Mouse (Mus musculus) gastrocnemius, postnatal 10 days (tissue): Measurements from ENCODE around the gene Sh3gl2. TPM values are rescaled to one million over a fixed set of nuclear protein-coding genes. Genes with fewer than 3 reads are reported as not detected.

Source experiments
- DNase-seq: peaks from one replicate; pipeline ENCODE4 v3.0.0; 2021; ENCODE audit warnings: mixed read lengths
- total RNA-seq, 2 experiments: library from RNA; stranded (reverse); gene quantifications; 2 replicates each; pipeline ENCODE4 v1.2.3; 2021

Sh3gl2 gene
- total RNA-seq, 2 experiments from 2014 or later = 1.9 TPM

DNA sequence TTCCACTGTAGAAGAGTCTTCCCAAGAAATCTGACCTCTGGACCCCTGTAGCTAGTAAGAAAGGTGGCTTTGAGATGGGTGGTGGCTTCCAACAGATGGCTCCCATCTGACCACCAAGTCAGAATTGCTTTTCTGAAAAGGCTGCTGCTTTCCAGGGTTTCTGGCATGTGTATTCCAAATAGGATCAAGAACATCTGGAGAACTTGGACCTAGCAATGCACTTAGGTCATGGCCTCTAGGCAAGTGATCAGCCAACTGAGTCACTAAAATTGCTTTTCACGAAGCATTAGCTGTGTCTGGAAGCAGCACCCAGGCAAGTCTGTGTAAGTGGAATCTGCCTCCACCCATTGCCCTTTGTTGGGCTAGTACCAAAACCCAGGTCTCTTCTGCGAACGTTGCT, 414.3 kb downstream of the Sh3gl2 start:
- peak; percentile 4 for DNase-seq

GRCm38 (mm10) chr4:85629381-85629780, 424.5 kb downstream of the Sh3gl2 start:
- no peak for DNase-seq

DNA sequence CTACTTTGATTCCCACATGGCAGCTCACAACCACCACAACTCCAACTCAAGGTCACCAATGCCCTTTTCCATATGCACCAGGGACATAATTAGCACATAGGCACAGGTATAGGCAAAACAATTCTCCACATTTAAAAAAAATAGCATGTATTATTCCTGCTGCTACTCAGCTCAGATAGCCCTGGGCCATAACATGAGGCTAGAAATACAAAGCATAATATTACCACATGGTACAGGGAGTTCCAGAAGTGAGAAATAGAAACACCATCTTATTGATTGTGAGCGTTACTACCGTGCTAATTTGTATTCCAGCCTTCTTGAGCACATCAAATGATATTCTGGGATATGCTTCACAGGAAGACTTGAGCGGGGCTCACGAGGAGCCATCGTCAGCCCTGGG, 464.3 kb downstream of the Sh3gl2 start:
- no peak for DNase-seq

DNA sequence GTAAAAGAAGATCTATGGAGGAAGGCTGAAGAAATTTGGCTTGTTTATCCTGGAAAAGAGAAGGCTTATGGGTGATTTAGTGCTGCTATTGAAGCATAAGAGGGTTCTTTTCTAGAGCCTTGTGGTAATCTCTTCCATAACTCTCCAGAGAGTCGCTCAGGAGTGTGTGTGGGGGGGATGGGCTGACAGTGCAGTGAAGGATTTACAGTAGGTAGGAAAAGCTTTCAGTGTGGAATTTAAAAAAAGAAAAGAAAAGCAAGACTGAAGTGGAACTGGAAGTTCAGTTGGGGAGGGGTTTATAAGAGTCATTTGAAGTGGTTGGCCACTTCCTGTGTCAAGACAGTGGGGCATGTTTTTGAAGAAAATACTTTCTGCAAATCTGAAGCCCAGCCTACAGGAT, 464.8 kb downstream of the Sh3gl2 start:
- DNase-seq = no peak

DNA sequence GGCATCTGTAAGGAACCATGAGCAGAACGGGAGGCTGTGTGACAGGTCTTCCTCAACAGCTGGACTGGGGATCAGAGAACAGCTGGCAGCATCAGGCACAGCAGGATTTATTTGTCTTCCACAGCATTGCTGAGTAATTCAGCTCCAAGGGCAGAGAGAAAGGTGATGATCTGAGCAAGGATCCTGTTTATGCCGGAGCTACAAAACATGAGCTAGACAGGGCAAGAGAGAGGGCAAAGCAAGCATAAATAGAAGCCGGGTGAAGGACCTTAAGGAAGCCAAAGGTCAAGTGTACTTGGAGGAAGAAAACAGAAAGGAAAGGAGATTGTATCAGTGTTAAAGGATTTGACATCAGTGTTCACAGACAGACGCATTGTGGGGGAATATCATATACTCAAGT, 467.4 kb downstream of the Sh3gl2 start:
- no peak for DNase-seq

GRCm38 (mm10) chr4:85677621-85678020, 472.7 kb downstream of the Sh3gl2 start:
- peak; percentile 10 for DNase-seq

DNA sequence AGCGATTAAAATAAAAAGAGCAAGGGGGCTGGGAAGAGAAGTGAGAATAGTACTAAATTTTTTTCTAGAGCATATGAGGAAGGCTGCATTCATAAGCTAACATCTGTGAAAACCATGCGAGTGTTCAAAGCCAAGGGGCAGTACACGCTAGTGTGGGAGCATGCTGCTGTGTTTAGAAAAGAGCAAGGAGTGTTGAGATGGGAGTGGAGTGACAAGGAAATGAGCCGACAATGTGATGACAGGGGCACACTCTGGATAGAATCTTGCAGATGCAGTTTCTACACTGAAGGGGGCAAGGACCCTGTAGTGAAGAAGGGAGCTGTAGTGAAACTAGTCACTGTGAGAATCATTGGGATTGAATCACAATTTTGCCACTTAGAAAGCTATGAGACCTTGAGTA, 481.2 kb downstream of the Sh3gl2 start:
- DNase-seq = no peak
